In the genomic region with DNA sequence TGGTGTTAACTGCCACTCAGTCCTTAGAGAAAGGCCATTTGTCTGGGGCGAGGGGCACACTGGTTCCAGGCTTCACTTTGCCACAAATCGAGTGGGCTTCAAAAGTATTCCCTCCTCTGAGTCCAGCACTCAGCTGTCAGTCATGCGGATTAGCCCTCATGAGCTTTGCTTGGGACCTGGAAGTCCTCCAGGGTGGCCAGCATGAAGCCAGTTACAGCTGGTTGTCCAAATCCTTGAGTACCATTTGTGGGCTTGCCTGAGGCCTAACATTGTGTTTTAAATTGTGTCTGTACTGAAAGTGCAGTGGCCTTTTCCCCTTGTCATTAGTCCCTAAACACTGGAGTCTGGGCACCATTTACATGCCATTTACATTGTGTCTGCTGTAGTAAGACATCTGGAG, we compare ENCODE assay signal across 19 mouse cellular contexts.
A peak's percentile ranks its signal among the peaks of the same experiment; 100 is the strongest.
DNase-seq lines count a peak whose midpoint lies in the region; ATAC-seq lines count a peak whose summit lies in the region.
"Had no signal": no experiment of that assay in that cellular context is flagged by ENCODE, and none has a peak within 500 bp of the region (broad histone marks: within the 10 kb centered on the region; RNA-seq: fewer than 3 reads in every experiment).

No protein-coding gene starts in this region.

- H3K4me2 ChIP-seq in forebrain, embryonic 15.5 days (replicated peaks) = no peak overlapping the region
- H3K4me2 ChIP-seq in forebrain, embryonic 12.5 days = no peak overlapping the region
- H3K4me2 ChIP-seq: embryonic facial prominence, embryonic 15.5 days; limb, embryonic 15.5 days; liver, embryonic 15.5 days; neural tube, embryonic 13.5 days had no signal

- H3K4me1 ChIP-seq in forebrain, embryonic 15.5 days = peaks cover 24% of the 10 kb centered on the region
- H3K4me1 ChIP-seq in forebrain, embryonic 12.5 days = peaks cover 25% of the 10 kb centered on the region
- H3K4me1 ChIP-seq: heart, embryonic 10.5 days had no signal

- no peaks in the 10 kb centered on the region for H3K36me3 ChIP-seq in forebrain, embryonic 15.5 days
- H3K36me3 ChIP-seq in forebrain, embryonic 12.5 days (replicated peaks) = no peaks in the 10 kb centered on the region
- H3K36me3 ChIP-seq: embryonic facial prominence, embryonic 15.5 days; heart, embryonic 10.5 days; hindbrain, embryonic 10.5 days; limb, embryonic 15.5 days; liver, embryonic 15.5 days; midbrain, embryonic 10.5 days; neural tube, embryonic 13.5 days had no signal

- H3K9ac ChIP-seq in forebrain, embryonic 15.5 days (replicated peaks) = no peak overlapping the region
- H3K9ac ChIP-seq in forebrain, embryonic 12.5 days = no peak overlapping the region
- H3K9ac ChIP-seq: embryonic facial prominence, embryonic 15.5 days; limb, embryonic 15.5 days; liver, embryonic 15.5 days; neural tube, embryonic 13.5 days had no signal

- 0 out of 2 replicates have a peak, but pooled peaks have one; percentile 11 for ATAC-seq in forebrain, embryonic 15.5 days (replicated peaks)
- no peak for ATAC-seq in forebrain, embryonic 12.5 days (ENCODE audit: low FRiP score)

- no peak overlapping the region for H3K4me3 ChIP-seq in forebrain, embryonic 15.5 days
- no peak overlapping the region for H3K4me3 ChIP-seq in forebrain, embryonic 12.5 days (replicated peaks)
- H3K4me3 ChIP-seq: embryonic facial prominence, embryonic 15.5 days; heart, embryonic 10.5 days; hindbrain, embryonic 10.5 days; limb, embryonic 15.5 days; liver, embryonic 15.5 days; midbrain, embryonic 10.5 days; neural tube, embryonic 13.5 days had no signal

- intact Hi-C loops in left cerebral cortex, postnatal 4 days (cut with DNase I) = no loop called here

- H3K27me3 ChIP-seq in forebrain, embryonic 15.5 days = no peaks in the 10 kb centered on the region
- H3K27me3 ChIP-seq in forebrain, embryonic 12.5 days = no peaks in the 10 kb centered on the region
- H3K27me3 ChIP-seq: embryonic facial prominence, embryonic 15.5 days; liver, embryonic 15.5 days; neural tube, embryonic 13.5 days had no signal

- H3K9me3 ChIP-seq in forebrain, embryonic 15.5 days = no peaks in the 10 kb centered on the region
- no peaks in the 10 kb centered on the region for H3K9me3 ChIP-seq in forebrain, embryonic 12.5 days
- H3K9me3 ChIP-seq: embryonic facial prominence, embryonic 15.5 days; heart, embryonic 10.5 days; hindbrain, embryonic 10.5 days; limb, embryonic 15.5 days; liver, embryonic 15.5 days; midbrain, embryonic 10.5 days; neural tube, embryonic 13.5 days had no signal

- WGBS in forebrain, embryonic 15.5 days = 41% methylated on average over 3 of the region's 3 CpGs
- WGBS in forebrain, embryonic 12.5 days = 65% methylated on average over 3 of the region's 3 CpGs

- peak; percentile 58 for DNase-seq in left cerebral cortex, postnatal 4 days
- no peak for DNase-seq in left cerebral cortex, adult 11 months (ENCODE audit: low spot score)
- DNase-seq in brain, adult 2 months (ENCODE audit: low read depth, low spot score) = peak; percentile 48
- peak; percentile 51 for DNase-seq in kidney, postnatal 36 days
- DNase-seq in layer of hippocampus, adult 9-10 months (ENCODE audit: low spot score) = no peak
- DNase-seq: adrenal gland, adult 2 months; B cell, adult 2 months; cerebellum, postnatal 36 days; thymus, adult 2 months had no signal

- H3K27ac ChIP-seq in forebrain, embryonic 15.5 days (replicated peaks) = no peak overlapping the region
- no peak overlapping the region for H3K27ac ChIP-seq in forebrain, embryonic 12.5 days
- H3K27ac ChIP-seq: embryonic facial prominence, embryonic 15.5 days; heart, embryonic 10.5 days; hindbrain, embryonic 10.5 days; limb, embryonic 15.5 days; liver, embryonic 15.5 days; macrophage; midbrain, embryonic 10.5 days; neural tube, embryonic 13.5 days had no signal

Comparison
In these comparisons a context has a peak if more than half of its experiments do, and no peak if none do; other contexts are left out.
1. DNase-seq: peak in left cerebral cortex, postnatal 4 days (single experiment), brain, adult 2 months (single experiment) and kidney, postnatal 36 days (2 of 2); none in left cerebral cortex, adult 11 months (single experiment) and layer of hippocampus, adult 9-10 months (single experiment).